ENCODE assay signal across 25 mouse cellular contexts in genomic region chr1:66105206-66105605, GRCm38 (mm10).
A peak's percentile ranks its signal among the peaks of the same experiment; 100 is the strongest.
DNase-seq lines count a peak whose midpoint lies in the region; ATAC-seq and TF ChIP-seq lines count a peak whose summit lies in the region.
"Had no signal": no experiment of that assay in that cellular context is flagged by ENCODE, and none has a peak within 500 bp of the region (broad histone marks: within the 10 kb centered on the region; RNA-seq: fewer than 3 reads in every experiment).

No protein-coding gene starts in this region.

- no peak overlapping the region for H3K4me3 ChIP-seq in liver, embryonic 12.5 days
- no peak overlapping the region for H3K4me3 ChIP-seq in lung, adult 2 months (replicated peaks; ENCODE audit: extremely low read depth, low read depth, low read length)
- H3K4me3 ChIP-seq: erythroblast, embryonic 14.5 days; megakaryocyte, embryonic 14.5 days; midbrain, embryonic 13.5 days had no signal

- peak; percentile 60 for DNase-seq in retina, embryonic 14.5 days (ENCODE audit: low spot score)
- DNase-seq in retina, postnatal 1 day, result no peak
- DNase-seq in NIH3T3 (ENCODE audit: low read depth), result peak; percentile 35
- DNase-seq in forelimb bud, embryonic 11.5 days (ENCODE audit: low read depth, low spot score), result peak; percentile 20
- DNase-seq in spleen, adult 18-20 months, result no peak
- DNase-seq in lung, adult 2 months, result no peak
- DNase-seq: adrenal gland, postnatal 14 days; gastrocnemius, postnatal 10 days; heart, adult 11 months; heart, postnatal 36 days; kidney, adult 11 months; kidney, postnatal 25 days; lung, postnatal 4 days; right cerebral cortex, adult 18-20 months; right cerebral cortex, postnatal 4 days; thymus, adult 2 months; thymus, postnatal 36 days had no signal

- no peaks in the 10 kb centered on the region for H3K4me1 ChIP-seq in liver, embryonic 12.5 days
- no peaks in the 10 kb centered on the region for H3K4me1 ChIP-seq in lung, adult 2 months (ENCODE audit: control insufficient read depth, insufficient read depth, low read length)
- H3K4me1 ChIP-seq: megakaryocyte, embryonic 14.5 days; midbrain, embryonic 13.5 days had no signal

- H3K27me3 ChIP-seq in liver, embryonic 12.5 days (replicated peaks), result no peaks in the 10 kb centered on the region
- H3K27me3 ChIP-seq: megakaryocyte, embryonic 14.5 days; midbrain, embryonic 13.5 days had no signal

- ATAC-seq in liver, embryonic 12.5 days, result no peak
- ATAC-seq: forebrain, embryonic 16.5 days; inflammation-experienced regulatory T-cells, adult 6 months; midbrain, embryonic 13.5 days had no signal

- no peaks in the 10 kb centered on the region for H3K36me3 ChIP-seq in liver, embryonic 12.5 days
- H3K36me3 ChIP-seq: midbrain, embryonic 13.5 days had no signal

- H3K9ac ChIP-seq in liver, embryonic 12.5 days, result no peak overlapping the region
- H3K9ac ChIP-seq: hindbrain, embryonic 14.5 days; midbrain, embryonic 13.5 days had no signal

- H3K27ac ChIP-seq in liver, embryonic 12.5 days, result no peak overlapping the region
- H3K27ac ChIP-seq: hindbrain, embryonic 14.5 days; midbrain, embryonic 13.5 days had no signal

- TF ChIP-seq CTCF in lung, adult 2 months (IDR thresholded peaks at IDR 0.05; ENCODE audit: insufficient read depth, low read length), result no peak

- no peak overlapping the region for H3K4me2 ChIP-seq in liver, embryonic 12.5 days
- H3K4me2 ChIP-seq: heart, embryonic 11.5 days; hindbrain, embryonic 14.5 days; midbrain, embryonic 13.5 days had no signal

- 66% methylated on average over 5 of the region's 5 CpGs for WGBS in liver, embryonic 12.5 days (ENCODE audit: insufficient replicate concordance)
- 77% methylated on average over 5 of the region's 5 CpGs for WGBS in lung, adult 2 months

- H3K9me3 ChIP-seq in liver, embryonic 12.5 days (replicated peaks), result no peaks in the 10 kb centered on the region
- H3K9me3 ChIP-seq: megakaryocyte, embryonic 14.5 days; midbrain, embryonic 13.5 days had no signal

- TF ChIP-seq POLR2A in lung, adult 2 months (IDR thresholded peaks at IDR 0.05; ENCODE audit: borderline replicate concordance, extremely low read depth, low read depth, low read length), result no peak

Comparison
In these comparisons a context has a peak if more than half of its experiments do, and no peak if none do; other contexts are left out.
1. DNase-seq: peak in retina, embryonic 14.5 days (single experiment), NIH3T3 (single experiment) and forelimb bud, embryonic 11.5 days (single experiment); none in retina, postnatal 1 day (single experiment), spleen, adult 18-20 months (0 of 2) and lung, adult 2 months (single experiment).